Mouse (Mus musculus): ENCODE results near the gene Fgg.

Gene Fgg

GRCm38 (mm10) chr3:83007557-83007956 lies at the start of gene Fgg:
Fgg (plus strand) TSS chr3:83007724.
- DNase-seq (ENCODE audit: low read depth in 1 of 2, low spot score in 2 of 2) = no peak

GRCm38 (mm10) chr3:82971046-82971445 lies 36.5 kb upstream of the Fgg start:
- no peak for DNase-seq (ENCODE audit: low read depth in 1 of 2, low spot score in 2 of 2)

GRCm38 (mm10) chr3:82980818-82981217 lies 26.7 kb upstream of the Fgg start:
- DNase-seq (ENCODE audit: low read depth in 1 of 2, low spot score in 2 of 2) = no peak

- no peak for DNase-seq (ENCODE audit: low read depth in 1 of 2, low spot score in 2 of 2)
Observed at GRCm38 (mm10) chr3:82981861-82982260, 25.7 kb upstream of the Fgg start.

DNA sequence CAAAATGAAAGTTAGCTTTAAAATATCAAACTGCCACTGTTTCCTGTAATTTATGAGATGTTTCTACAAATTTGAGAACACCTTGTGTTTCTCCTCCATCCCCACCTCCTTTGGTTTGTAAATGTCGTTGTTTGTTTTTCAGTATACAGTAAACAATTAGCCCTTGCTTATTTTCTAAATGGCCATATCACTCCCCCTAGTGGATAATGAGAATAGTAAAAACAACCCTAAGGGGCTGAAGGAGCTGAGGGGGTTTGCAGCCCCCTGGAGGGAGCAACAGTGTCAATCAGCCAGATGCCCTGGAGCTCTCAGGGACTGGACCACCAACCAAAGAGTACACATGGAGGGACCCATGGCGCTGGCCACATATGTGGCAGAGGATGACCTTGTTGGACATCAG lies 22.7 kb upstream of the Fgg start:
- DNase-seq (ENCODE audit: low read depth in 1 of 2, low spot score in 2 of 2) = no peak

DNA sequence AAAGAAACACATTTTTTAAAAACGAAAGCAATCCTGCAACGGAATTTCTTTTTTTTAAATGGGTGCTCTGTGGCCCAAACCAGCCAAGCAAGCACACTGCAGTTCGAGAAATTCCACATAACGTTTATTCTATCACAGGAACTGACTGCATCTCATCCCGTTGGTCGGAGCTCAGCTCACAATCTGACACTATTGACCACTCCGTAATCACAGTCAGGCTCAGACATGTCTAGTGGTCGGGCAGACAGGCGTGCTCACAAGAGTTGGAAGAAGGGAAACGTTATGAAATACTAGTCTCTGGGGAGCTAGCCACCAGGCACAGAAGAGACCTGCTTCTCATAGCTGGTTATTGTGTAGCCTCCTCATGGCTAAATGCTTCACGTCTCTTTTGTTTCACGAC lies 15.6 kb upstream of the Fgg start:
- no peak for DNase-seq (ENCODE audit: low read depth in 1 of 2, low spot score in 2 of 2)

GRCm38 (mm10) chr3:82992956-82993355 lies 14.6 kb upstream of the Fgg start:
- DNase-seq (ENCODE audit: low read depth in 1 of 2, low spot score in 2 of 2) = no peak

- DNase-seq (ENCODE audit: low read depth in 1 of 2, low spot score in 2 of 2) = no peak
Observed at GRCm38 (mm10) chr3:82995368-82995767, 12.2 kb upstream of the Fgg start.

- no peak for DNase-seq (ENCODE audit: low read depth in 1 of 2, low spot score in 2 of 2)
Observed at GRCm38 (mm10) chr3:82996656-82997055, 10.9 kb upstream of the Fgg start.

DNA sequence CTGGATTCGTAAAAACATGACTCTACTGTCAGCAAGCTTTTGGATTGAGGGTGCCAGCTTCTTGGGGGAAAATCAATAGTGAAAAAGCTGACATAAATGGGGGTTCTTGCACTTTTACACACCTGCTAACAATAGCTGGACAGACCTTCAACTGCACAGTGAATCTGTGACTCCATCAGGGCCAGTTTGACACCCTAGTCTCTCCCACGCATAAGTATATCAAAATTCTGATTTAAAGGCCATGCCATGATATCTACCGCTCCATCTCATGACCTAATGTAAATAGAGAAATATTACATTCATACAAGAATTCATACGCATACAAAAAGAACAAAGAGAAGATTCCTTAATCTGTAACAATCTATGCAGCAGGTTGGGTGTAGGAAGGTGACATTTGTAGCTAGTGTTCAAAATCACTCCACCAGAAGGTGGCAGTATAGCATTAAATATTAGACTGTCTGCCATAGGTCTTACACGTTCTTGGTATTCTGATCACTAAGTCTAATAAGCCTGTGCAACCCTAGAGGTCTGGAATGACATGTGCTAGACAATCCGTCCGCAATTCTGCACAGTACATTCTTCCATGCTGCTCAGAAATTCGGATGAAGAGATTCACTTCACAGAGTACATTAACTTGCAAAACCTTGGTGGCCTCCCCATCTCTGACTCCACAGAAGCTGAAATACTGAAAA lies 8.6 kb upstream of the Fgg start:
- no peak for DNase-seq (ENCODE audit: low read depth in 1 of 2, low spot score in 2 of 2)

GRCm38 (mm10) chr3:82999995-83000394 lies 7.5 kb upstream of the Fgg start:
- no peak for DNase-seq (ENCODE audit: low read depth in 1 of 2, low spot score in 2 of 2)

- DNase-seq (ENCODE audit: low read depth in 1 of 2, low spot score in 2 of 2) = no peak
Observed at GRCm38 (mm10) chr3:83002191-83002590, 5.3 kb upstream of the Fgg start.

- DNase-seq (ENCODE audit: low read depth in 1 of 2, low spot score in 2 of 2) = no peak
Observed at GRCm38 (mm10) chr3:83003068-83003467, 4.5 kb upstream of the Fgg start.

GRCm38 (mm10) chr3:83004801-83005200 lies 2.7 kb upstream of the Fgg start:
- no peak for DNase-seq (ENCODE audit: low read depth in 1 of 2, low spot score in 2 of 2)

DNA sequence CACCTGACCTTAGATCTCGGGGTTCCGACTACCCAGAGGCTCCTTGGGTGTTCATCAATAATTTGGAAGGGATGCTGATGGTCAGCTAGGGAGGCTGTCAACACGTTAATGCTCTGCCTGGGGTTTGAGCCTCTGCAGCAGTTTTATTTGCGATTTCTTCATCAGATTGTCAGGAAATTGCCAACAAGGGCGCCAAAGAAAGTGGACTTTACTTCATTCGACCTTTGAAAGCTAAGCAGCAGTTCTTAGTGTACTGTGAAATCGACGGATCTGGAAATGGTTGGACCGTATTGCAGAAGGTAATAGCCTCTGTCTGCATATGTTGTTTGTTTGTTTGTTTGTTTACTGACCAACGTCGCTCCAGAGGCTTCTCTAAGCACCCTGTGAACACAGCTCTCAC lies 2.8 kb downstream of the Fgg start:
- DNase-seq (ENCODE audit: low read depth in 1 of 2, low spot score in 2 of 2) = no peak

- DNase-seq (ENCODE audit: low read depth in 1 of 2, low spot score in 2 of 2) = no peak
Observed at GRCm38 (mm10) chr3:83011136-83011535, 3.6 kb downstream of the Fgg start.

GRCm38 (mm10) chr3:83011565-83011964 lies 4.0 kb downstream of the Fgg start:
- no peak for DNase-seq (ENCODE audit: low read depth in 1 of 2, low spot score in 2 of 2)

GRCm38 (mm10) chr3:83012636-83013035 lies 5.1 kb downstream of the Fgg start:
- no peak for DNase-seq (ENCODE audit: low read depth in 1 of 2, low spot score in 2 of 2)

DNA sequence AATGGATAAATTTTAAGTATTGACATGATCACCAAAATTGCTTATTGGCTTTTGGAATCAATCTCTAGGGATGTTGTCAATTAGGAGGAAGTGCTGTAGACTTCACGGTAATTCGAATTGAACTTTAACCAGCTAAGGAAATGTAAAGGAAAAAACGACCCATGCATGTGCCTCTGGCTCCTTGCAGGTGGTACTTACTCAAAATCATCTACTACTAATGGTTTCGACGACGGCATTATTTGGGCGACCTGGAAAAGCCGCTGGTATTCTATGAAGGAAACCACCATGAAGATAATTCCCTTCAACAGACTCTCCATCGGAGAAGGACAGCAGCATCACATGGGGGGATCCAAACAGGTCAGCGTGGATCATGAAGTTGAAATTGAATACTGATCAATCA lies 6.4 kb downstream of the Fgg start:
- DNase-seq (ENCODE audit: low read depth in 1 of 2, low spot score in 2 of 2) = no peak

GRCm38 (mm10) chr3:83016236-83016635 lies 8.7 kb downstream of the Fgg start:
- DNase-seq (ENCODE audit: low read depth in 1 of 2, low spot score in 2 of 2) = no peak

- DNase-seq (ENCODE audit: low read depth in 1 of 2, low spot score in 2 of 2) = no peak
Observed at GRCm38 (mm10) chr3:83020387-83020786, 12.9 kb downstream of the Fgg start.

GRCm38 (mm10) chr3:83021176-83021575 lies 13.7 kb downstream of the Fgg start:
- no peak for DNase-seq (ENCODE audit: low read depth in 1 of 2, low spot score in 2 of 2)

GRCm38 (mm10) chr3:83025036-83025435 lies 17.5 kb downstream of the Fgg start:
- no peak for DNase-seq (ENCODE audit: low read depth in 1 of 2, low spot score in 2 of 2)
